Mouse (Mus musculus) erythroblast, embryonic 14.5 days (primary cell): ENCODE results near the gene Rtn4ip1.

Experiments used
- GATA1 ChIP-seq: IDR thresholded peaks from 2 replicates; pipeline ENCODE4 v1.6.1; 2012; ENCODE audit warnings: low read length, inconsistent platforms, mixed read lengths
- TAL1 ChIP-seq: IDR thresholded peaks from 3 replicates; pipeline ENCODE4 v1.6.1; 2012; ENCODE audit warnings: low read length, inconsistent platforms, mixed read lengths

GRCm38 (mm10) chr10:43991268-43991667, 89.7 kb downstream of the Rtn4ip1 start:
- TF ChIP-seq GATA1 = no peak
- TF ChIP-seq TAL1 = no peak
